Mouse (Mus musculus): Measurements from ENCODE around the gene Tmem229a.

The Tmem229a gene

DNA sequence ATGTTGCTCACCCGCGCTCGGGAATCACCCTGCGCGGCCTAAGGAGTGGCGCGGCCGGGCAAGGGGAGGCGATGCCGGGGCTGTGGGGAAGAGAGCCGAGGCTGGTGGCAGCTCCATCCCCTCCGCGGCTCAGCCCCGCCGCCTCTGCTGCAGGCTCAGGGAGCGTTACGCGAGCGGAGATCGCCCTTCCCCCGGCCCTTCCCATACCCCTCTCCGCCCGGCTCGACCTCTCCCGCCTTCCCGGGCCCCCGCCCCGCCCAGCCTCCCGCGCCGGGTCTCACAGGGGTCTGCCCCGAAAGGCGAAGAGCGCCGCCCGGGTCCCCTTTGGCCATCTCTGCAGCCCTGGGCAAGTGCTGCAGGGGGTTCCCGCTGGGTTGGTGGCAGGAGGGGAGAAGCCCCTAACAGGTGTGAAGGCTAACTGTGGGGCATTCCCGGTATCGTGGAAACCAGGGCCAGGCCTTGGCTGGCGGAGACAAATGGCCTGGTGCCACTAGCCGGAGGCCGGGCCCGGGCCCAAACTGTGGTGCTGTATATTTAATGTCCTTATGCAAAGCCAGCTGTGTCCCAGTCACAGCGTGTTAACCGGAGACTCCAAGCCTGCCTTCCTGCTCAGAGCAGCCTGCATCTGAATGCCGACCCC is at the start of gene Tmem229a:
TSS of gene Tmem229a (minus strand) at position 352 of the 640 bp plus-strand sequence.
- peak in 1 of 2 experiments; percentile 25 for DNase-seq (ENCODE audit: low spot score in 2 of 2)

- no peak for DNase-seq (ENCODE audit: low spot score in 2 of 2)
Observed at GRCm38 (mm10) chr6:24993754-24994153, 37.7 kb upstream of the Tmem229a start.

DNA sequence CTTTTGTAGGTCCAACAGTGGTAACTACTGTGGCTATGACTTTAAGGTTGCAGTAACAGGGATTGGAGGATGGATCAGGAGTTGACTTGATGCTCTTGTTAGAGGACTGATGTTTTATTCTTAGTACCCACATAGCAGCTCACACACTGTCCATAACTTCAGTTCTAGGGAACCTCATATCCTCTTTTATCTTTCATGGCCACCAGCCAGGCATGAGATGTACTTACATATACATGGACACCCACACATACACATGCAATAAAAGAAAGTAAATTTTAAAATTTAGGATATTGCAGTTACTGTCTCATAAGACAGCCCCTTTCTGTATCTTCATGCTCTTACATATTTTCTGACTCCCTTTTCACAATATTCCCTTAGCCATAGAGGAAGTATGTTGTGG is 33.7 kb upstream of the Tmem229a start:
- no peak for DNase-seq (ENCODE audit: low spot score in 2 of 2)

DNA sequence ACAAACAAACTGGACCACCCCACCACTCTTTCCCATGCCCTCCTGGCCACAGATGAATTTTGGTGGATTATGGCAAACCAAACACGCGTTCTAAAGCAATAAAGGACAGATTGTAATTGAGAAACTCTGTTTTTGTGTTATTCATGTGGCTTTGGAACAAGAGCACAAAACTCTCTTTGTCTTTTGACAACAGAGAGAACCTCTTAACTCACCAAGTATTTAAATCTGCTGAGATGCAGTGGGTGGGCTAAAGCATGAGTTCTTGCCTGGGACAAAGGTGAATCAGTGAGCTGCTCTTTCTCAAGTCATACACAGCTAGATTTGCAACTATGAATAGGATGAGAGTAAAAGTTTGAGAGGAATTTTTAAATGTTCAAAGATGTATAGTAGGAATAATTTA is 20.1 kb upstream of the Tmem229a start:
- DNase-seq (ENCODE audit: low spot score in 2 of 2), result no peak

DNA sequence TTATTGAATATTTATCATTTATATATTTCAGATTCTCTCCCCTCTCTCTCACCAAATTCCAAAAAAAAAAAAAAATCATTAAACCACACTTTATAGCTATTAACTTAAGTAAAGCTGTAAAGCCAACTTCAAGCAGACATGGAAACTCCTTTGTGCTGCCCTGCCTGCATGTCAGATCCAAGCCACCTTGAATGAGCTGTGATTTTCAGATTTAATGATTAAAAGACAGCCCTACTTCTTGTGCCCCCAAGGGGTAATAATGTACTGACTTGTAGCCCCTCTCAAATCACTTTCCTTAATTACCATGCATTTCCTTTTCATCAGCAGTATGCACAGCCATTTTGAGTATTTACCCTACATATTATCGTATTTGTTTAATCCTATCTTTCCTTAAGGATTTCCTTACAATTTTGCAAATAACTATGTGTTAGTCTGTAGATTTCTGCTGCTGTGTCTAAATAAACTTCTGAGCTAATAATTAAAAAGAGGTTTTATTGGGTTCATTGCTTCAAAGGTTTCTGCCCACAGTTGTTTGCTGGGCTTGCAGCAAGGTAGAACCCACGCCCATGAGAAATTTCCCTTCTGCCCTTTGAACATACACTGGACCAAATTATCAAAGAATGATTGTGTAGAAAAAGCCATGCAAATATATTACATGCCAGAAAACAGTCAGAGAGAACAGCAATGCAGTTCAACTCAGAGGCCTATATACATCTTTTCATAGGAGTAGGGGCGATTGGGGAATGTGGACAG is 12.6 kb upstream of the Tmem229a start:
- DNase-seq (ENCODE audit: low spot score in 2 of 2), result no peak

DNA sequence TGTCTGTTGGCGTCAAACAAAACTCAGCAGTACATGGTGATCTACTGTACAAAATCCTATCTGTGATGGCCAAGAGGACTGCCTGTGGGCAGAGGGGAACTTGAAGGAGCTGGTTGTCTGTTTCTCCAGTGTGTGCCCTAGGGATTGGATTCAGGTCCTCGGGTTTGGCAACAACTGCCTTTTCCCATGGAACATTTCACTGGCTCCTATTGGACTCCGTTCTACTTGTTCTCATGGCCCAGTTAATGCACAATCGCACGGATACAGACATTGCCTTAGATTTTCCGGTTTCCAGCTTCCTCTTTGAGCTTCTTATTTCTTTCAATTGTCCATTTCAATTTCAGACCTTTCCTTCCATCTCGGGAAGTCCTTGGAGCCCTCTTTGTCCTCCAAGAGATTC is 11.6 kb upstream of the Tmem229a start:
- DNase-seq (ENCODE audit: low spot score in 2 of 2), result no peak

DNA sequence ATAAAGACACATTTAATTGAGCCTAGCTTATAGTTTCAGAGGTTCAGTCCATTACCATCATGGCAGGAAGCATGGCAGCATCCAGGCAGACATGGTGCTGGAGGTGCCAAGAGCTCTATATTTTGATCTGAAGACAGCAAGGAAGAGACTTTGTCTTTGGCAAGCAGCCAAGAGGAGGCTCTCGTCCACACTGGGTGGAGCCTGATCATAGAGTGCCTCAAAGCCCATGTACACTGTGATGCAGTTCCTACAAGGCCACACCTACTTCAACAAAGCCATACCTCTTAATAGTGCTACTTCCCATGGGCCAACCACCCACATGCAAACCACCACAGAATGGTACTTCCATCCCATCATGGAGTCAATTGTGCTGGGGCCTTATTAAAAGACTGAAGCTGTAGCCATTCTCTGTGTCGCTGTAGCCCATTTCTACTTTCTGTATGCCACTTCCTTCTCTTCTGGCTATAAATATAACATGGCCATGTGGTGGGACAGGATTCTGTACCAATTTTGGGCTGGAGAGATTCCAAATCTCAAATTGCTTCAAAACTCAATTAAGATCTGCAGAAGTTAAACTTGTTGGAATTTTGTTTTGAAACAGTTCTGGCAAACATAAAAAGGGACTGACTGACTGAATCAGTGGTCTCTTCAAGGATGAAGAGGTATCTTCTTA is 10.0 kb upstream of the Tmem229a start:
- DNase-seq (ENCODE audit: low spot score in 2 of 2), result no peak

- no peak for DNase-seq (ENCODE audit: low spot score in 2 of 2)
Observed at GRCm38 (mm10) chr6:24963754-24964153, 7.7 kb upstream of the Tmem229a start.

- no peak for DNase-seq (ENCODE audit: low spot score in 2 of 2)
Observed at GRCm38 (mm10) chr6:24956586-24956973, 483 bp upstream of the Tmem229a start.

DNA sequence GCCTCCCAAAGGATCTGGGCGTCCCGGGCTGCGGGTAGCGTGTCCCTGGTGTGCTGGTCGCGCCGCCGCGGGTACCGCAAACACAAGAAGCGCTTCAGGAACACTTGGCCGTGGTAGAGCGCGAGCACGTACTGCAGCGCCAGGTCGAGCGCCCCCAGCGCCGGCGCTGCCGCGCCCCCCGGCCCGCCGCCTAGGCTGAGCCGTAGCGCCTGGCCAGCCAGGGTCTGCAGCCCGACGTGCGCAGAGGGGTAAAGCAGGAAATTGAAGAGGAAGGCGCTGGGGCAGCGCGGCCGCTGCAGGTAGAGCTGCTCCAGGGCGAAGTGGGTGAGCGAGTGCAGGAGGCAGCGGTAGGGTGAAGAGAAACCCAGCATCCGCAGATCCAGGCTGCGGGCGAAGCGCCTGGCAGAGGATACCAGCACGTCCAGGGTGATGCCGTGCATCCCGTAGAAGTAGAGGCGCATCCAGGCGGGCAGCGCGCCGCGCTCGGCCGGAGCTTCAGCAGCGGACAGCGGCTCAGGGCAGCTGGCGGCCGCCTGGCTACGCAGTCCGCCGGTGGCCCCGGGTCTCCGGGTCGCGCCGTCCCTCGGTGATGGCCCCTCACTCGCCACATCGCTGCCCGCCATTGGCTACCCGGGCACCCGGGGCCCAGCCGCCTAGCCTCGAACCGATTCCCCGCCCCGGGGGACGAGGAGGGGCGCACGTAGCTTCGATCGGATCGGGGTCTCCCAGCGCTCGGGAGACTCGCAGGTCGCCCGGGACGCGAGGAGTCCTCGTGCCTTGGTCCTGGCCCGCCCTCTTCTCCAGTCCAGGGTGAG is 759 bp downstream of the Tmem229a start:
- DNase-seq (ENCODE audit: low spot score in 2 of 2), result peak; percentile 12 to 36

GRCm38 (mm10) chr6:24954126-24954525 is 2.0 kb downstream of the Tmem229a start:
- no peak for DNase-seq (ENCODE audit: low spot score in 2 of 2)

DNA sequence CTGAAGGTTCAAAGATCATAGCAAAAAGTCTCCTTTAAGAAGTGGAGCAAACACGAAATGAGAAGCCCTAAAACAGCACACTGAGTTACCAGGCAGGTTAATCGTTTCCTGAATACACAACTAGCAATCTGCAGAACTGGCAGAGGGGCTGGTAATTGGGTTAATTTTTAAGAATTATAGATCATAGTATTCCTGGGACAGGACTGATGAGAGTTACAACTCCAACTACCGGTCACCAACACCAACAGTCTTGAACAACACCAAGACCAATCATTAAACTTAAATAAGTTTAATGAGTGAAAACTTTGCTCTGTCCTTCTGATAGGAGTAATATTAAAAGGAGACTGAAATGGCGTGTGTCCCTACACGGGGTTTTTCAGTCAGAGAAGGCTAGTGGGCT is 3.8 kb downstream of the Tmem229a start:
- no peak for DNase-seq (ENCODE audit: low spot score in 2 of 2)

DNA sequence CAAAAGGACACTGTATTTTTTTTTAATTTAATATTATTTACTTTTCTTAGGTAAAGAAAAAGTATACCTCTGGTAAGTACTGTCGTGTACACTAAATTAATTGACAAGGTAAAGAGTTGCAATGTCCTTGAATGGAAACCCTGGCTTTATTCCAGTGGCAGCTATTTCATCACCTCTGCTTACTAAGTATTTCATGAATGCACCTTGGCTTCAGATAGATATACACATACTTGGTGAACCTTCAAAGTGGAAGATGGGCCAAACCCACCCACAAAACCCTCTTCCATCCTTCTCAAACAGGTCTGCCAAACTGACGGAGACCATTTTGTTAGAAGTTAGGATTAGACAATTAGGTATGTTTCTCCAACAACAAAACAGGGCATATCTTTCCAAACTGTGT is 5.4 kb downstream of the Tmem229a start:
- DNase-seq (ENCODE audit: low spot score in 2 of 2), result no peak

DNA sequence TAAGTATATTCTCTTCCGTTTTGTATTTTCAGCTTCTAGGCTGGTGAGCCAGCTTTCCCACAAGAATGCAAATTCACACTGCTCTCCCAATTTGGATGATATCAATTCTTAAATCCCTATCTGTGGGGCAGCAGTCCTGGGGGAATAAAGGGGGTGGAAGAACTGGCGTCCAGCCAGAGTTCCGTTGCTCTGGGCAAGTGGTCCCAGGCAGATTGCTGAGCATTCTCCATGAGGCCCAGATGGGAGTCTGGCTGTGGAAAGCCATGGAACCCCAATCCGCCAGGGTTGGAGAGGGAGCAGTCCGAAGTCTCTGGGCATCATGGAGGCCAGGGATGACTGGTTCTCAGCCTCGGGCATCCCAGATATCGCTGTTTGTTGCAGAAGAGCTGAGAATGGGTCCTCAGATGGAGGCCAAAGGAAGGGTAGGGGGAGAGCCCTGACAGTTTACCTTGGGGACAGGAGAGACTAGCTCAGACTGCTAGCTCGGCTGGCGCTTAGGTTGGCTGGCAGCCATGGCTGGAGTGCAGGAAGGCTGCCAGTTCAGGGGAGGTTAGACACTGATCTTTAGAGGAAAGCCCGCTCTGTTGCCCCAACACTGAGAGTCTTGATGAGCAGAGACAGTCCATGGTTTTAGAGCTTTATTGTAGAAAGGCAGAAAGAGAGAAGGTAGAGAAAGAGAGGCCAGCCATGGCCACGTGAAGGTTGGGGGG is 30.9 kb downstream of the Tmem229a start:
- DNase-seq (ENCODE audit: low spot score in 2 of 2), result no peak

DNA sequence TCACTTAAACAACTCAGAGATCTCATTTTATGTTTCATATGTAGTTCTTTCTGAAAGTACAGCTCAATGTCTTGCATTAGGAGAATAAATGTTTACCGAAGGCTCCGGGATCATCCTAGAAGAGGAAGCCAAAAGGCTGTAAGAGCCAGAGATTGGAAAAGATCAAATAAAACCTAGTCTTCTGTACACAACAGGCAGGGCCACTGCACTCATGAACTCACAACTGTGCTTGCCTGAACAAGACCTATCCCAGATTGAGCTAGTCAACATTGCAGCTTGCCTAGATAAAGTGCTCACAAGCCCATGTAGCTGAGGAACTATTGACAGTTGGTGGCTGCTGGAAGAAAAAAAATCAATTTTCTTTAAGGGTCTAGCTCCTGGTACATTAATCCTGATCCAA is 42.5 kb downstream of the Tmem229a start:
- DNase-seq (ENCODE audit: low spot score in 2 of 2), result peak in 1 of 2 experiments; percentile 28

GRCm38 (mm10) chr6:24910728-24911105 is 45.4 kb downstream of the Tmem229a start:
- no peak for DNase-seq (ENCODE audit: low spot score in 2 of 2)

GRCm38 (mm10) chr6:24910016-24910727 is 45.9 kb downstream of the Tmem229a start:
- no peak for DNase-seq (ENCODE audit: low spot score in 2 of 2)

GRCm38 (mm10) chr6:24907824-24908223 is 48.3 kb downstream of the Tmem229a start:
- DNase-seq (ENCODE audit: low spot score in 2 of 2), result no peak

DNA sequence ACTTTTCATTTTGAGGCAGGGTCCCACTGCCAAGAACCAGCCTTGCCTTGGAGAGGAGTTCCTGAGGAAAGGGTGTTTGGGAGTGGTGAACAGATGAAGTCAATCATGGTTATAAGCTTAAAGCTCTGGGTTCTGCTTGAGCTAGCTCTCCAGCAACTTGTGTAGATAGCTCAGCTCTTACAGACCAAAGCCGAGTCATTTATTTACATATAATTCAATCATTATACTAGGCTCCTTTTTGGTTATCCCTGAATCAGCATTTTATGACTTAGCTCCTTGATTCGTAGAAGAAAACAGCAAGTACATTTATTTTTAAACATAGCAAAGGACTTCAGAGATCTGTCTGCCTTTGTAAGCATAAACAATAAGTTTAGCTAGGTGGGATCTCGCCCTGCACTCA is 51.0 kb downstream of the Tmem229a start:
- DNase-seq (ENCODE audit: low spot score in 2 of 2), result no peak
